In the genomic region with DNA sequence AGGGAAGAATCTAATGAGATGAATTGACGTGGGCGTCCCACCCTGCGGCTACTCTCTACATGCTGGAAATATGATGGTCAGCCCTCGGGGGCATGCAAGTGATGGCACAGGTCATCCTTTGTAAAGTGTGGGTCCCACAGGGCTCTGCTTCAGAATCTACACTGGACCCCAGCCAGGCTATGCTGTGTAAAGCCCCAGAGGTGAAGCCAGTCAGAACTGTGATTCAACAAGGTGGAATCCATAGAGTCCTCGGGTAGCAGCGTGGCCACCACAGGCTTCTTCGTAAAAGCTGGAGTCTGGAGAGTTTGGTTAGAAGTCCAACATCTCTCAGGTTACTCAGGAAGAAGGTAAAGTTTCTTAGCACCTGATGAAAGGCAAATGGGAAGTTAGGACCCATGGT, we compare ENCODE assay signal across 24 mouse cellular contexts.
A peak's percentile ranks its signal among the peaks of the same experiment; 100 is the strongest.
DNase-seq lines count a peak whose midpoint lies in the region; ATAC-seq and TF ChIP-seq lines count a peak whose summit lies in the region.
"Had no signal": no experiment of that assay in that cellular context is flagged by ENCODE, and none has a peak within 500 bp of the region (broad histone marks: within the 10 kb centered on the region; RNA-seq: fewer than 3 reads in every experiment).

No protein-coding gene starts in this region.

- peaks cover 67% of the 10 kb centered on the region for H3K4me1 ChIP-seq in limb, embryonic 10.5 days
- peaks cover 51% of the 10 kb centered on the region for H3K4me1 ChIP-seq in limb, embryonic 14.5 days (ENCODE audit: control insufficient read depth, insufficient read depth, low read length)

- no peak overlapping the region for H3K4me3 ChIP-seq in limb, embryonic 10.5 days
- H3K4me3 ChIP-seq in limb, embryonic 14.5 days (replicated peaks; ENCODE audit: low read length) = no peak overlapping the region
- H3K4me3 ChIP-seq: embryonic facial prominence, embryonic 15.5 days; erythroblast, embryonic 14.5 days; forebrain, embryonic 10.5 days; heart, adult 2 months; heart, embryonic 15.5 days; hindbrain, embryonic 10.5 days; hindbrain, embryonic 15.5 days had no signal

- peak; percentile 36 for DNase-seq in 3134 (ENCODE audit: extremely low read depth, insufficient read length, low spot score)
- peak; percentile 67 for DNase-seq in 3T3-L1 (ENCODE audit: low read depth, low spot score)
- DNase-seq in limb, embryonic 10.5 days (ENCODE audit: low spot score) = no peak
- no peak for DNase-seq in limb, embryonic 14.5 days (ENCODE audit: low spot score)
- DNase-seq in right cerebral cortex, postnatal 25 days = no peak
- DNase-seq: adrenal gland, adult 8-10 months; adrenal gland, postnatal 36 days; cerebellum, adult 11 months; cerebellum, adult 9-10 months; cerebellum, postnatal 25 days; gastrocnemius, postnatal 14 days; heart, adult 2 months had no signal

- no peak overlapping the region for H3K9ac ChIP-seq in limb, embryonic 14.5 days (ENCODE audit: low read depth, low read length, severe bottlenecking)
- H3K9ac ChIP-seq: embryonic facial prominence, embryonic 15.5 days; heart, embryonic 15.5 days; hindbrain, embryonic 15.5 days had no signal

- 89% methylated on average over 7 of the region's 7 CpGs for WGBS in limb, embryonic 10.5 days
- 83% methylated on average over 7 of the region's 7 CpGs for WGBS in limb, embryonic 14.5 days

- H3K36me3 ChIP-seq in limb, embryonic 10.5 days = no peaks in the 10 kb centered on the region
- H3K36me3 ChIP-seq in limb, embryonic 14.5 days (ENCODE audit: control insufficient read depth, insufficient read depth, low read length) = no peaks in the 10 kb centered on the region
- H3K36me3 ChIP-seq: embryonic facial prominence, embryonic 15.5 days; forebrain, embryonic 10.5 days; heart, embryonic 15.5 days; hindbrain, embryonic 10.5 days; hindbrain, embryonic 15.5 days had no signal

- H3K9me3 ChIP-seq in limb, embryonic 10.5 days (replicated peaks) = no peaks in the 10 kb centered on the region
- H3K9me3 ChIP-seq in limb, embryonic 14.5 days (ENCODE audit: control insufficient read depth, low read length) = no peaks in the 10 kb centered on the region
- H3K9me3 ChIP-seq: embryonic facial prominence, embryonic 15.5 days; forebrain, embryonic 10.5 days; heart, embryonic 15.5 days; hindbrain, embryonic 10.5 days; hindbrain, embryonic 15.5 days had no signal

- H3K27ac ChIP-seq in limb, embryonic 10.5 days = peak overlapping the region; percentile 67; the same call in 1 of the 2 replicates
- H3K27ac ChIP-seq in limb, embryonic 14.5 days (replicated peaks; ENCODE audit: low read depth, low read length) = peak overlapping the region; percentile 61; the same call in 1 of the 2 replicates
- H3K27ac ChIP-seq: embryonic facial prominence, embryonic 15.5 days; forebrain, embryonic 10.5 days; heart, adult 2 months; heart, embryonic 15.5 days; hindbrain, embryonic 10.5 days; hindbrain, embryonic 15.5 days had no signal

- no peak for TF ChIP-seq POLR2A in limb, embryonic 14.5 days (IDR thresholded peaks at IDR 0.05; ENCODE audit: borderline replicate concordance, extremely low read depth, insufficient read depth, insufficient read length)

- no peak for ATAC-seq in limb, embryonic 14.5 days (ENCODE audit: low FRiP score, low read depth)
- no peak for ATAC-seq in CD4-positive, CD25-positive, alpha-beta regulatory T cell, adult 4 months
- no peak for ATAC-seq in frontal cortex, adult (ENCODE audit: low TSS enrichment)
- ATAC-seq: forebrain, embryonic 16.5 days; inflammation-experienced regulatory T-cells, adult 6 months; intestine, postnatal 0 days had no signal

- H3K27me3 ChIP-seq in limb, embryonic 10.5 days (ENCODE audit: low read depth, poor library complexity, severe bottlenecking) = no peaks in the 10 kb centered on the region
- H3K27me3 ChIP-seq in limb, embryonic 14.5 days (ENCODE audit: control insufficient read depth, insufficient read depth, low read length) = no peaks in the 10 kb centered on the region
- H3K27me3 ChIP-seq: embryonic facial prominence, embryonic 15.5 days; heart, embryonic 15.5 days; hindbrain, embryonic 15.5 days had no signal

- no peak overlapping the region for H3K4me2 ChIP-seq in limb, embryonic 14.5 days (replicated peaks; ENCODE audit: low read depth, low read length, severe bottlenecking)
- H3K4me2 ChIP-seq: embryonic facial prominence, embryonic 15.5 days; heart, embryonic 11.5 days; heart, embryonic 15.5 days; hindbrain, embryonic 15.5 days had no signal

Comparison
In these comparisons a context has a peak if more than half of its experiments do, and no peak if none do; other contexts are left out.
1. DNase-seq: peak in 3134 (single experiment) and 3T3-L1 (single experiment); none in limb, embryonic 10.5 days (single experiment), limb, embryonic 14.5 days (single experiment) and right cerebral cortex, postnatal 25 days (single experiment).